Mouse (Mus musculus): ENCODE measurements around the gene Mrm3. TPM values are rescaled to one million over a fixed set of nuclear protein-coding genes. Genes with fewer than 3 reads are reported as not detected.

Mrm3 gene
- total and polyA plus RNA-seq, 3 experiments, result 10.8 to 22.7 (median 13.3) TPM

- peaks cover 6% of the 10 kb centered on the region for H3K36me3 ChIP-seq (replicated peaks)
- no peaks in the 10 kb centered on the region for H3K4me1 ChIP-seq (ENCODE audit: insufficient read depth, low read depth, low read length)
- no peaks in the 10 kb centered on the region for H3K9me3 ChIP-seq (replicated peaks)
- no peak for ATAC-seq (ENCODE audit: extremely low read depth, insufficient number of reproducible peaks, low FRiP score, poor library complexity, severe bottlenecking)
- no peak overlapping the region for H3K4me3 ChIP-seq (ENCODE audit: low read depth, low read length)
- H3K27me3 ChIP-seq (ENCODE audit: insufficient read depth, low read length), result peaks cover 6% of the 10 kb centered on the region; the same call in 1 of the 2 replicates
- DNase-seq (ENCODE audit: low spot score), result no peak
- TF ChIP-seq GATA1 (IDR thresholded peaks at IDR 0.05; ENCODE audit: borderline replicate concordance, low read length) (no peak), GATA2 (IDR thresholded peaks at IDR 0.05; ENCODE audit: borderline replicate concordance, low read depth, low read length) (no peak), POLR2AphosphoS5 (IDR thresholded peaks at IDR 0.05; ENCODE audit: insufficient replicate concordance, low read depth, low read length) (no peak), TAL1 (conservative IDR thresholded peaks at IDR 0.05; ENCODE audit: low read depth, low read length) (no peak), CTCF (IDR thresholded peaks at IDR 0.05; ENCODE audit: low read depth, low read length) (no peak)
Observed at GRCm38 (mm10) chr11:76267550-76267949, 24.0 kb downstream of the Mrm3 start.

- H3K36me3 ChIP-seq (replicated peaks), result peaks cover 9% of the 10 kb centered on the region
- H3K4me3 ChIP-seq (ENCODE audit: low read depth, low read length), result no peak overlapping the region
- no peaks in the 10 kb centered on the region for H3K9me3 ChIP-seq (replicated peaks)
- peaks cover 5% of the 10 kb centered on the region; the same call in 1 of the 2 replicates for H3K27me3 ChIP-seq (ENCODE audit: insufficient read depth, low read length)
- H3K4me1 ChIP-seq (ENCODE audit: insufficient read depth, low read depth, low read length), result no peaks in the 10 kb centered on the region
- ATAC-seq (ENCODE audit: extremely low read depth, insufficient number of reproducible peaks, low FRiP score, poor library complexity, severe bottlenecking), result no peak
- DNase-seq (ENCODE audit: low spot score), result no peak
- no peak for TF ChIP-seq GATA2 (IDR thresholded peaks at IDR 0.05; ENCODE audit: borderline replicate concordance, low read depth, low read length)
- no peak for TF ChIP-seq POLR2AphosphoS5 (IDR thresholded peaks at IDR 0.05; ENCODE audit: insufficient replicate concordance, low read depth, low read length)
- no peak for TF ChIP-seq GATA1 (IDR thresholded peaks at IDR 0.05; ENCODE audit: borderline replicate concordance, low read length)
- TF ChIP-seq TAL1 (conservative IDR thresholded peaks at IDR 0.05; ENCODE audit: low read depth, low read length), result no peak
- TF ChIP-seq CTCF (IDR thresholded peaks at IDR 0.05; ENCODE audit: low read depth, low read length), result no peak
Observed at GRCm38 (mm10) chr11:76268001-76268459, 24.5 kb downstream of the Mrm3 start.

GRCm38 (mm10) chr11:76268521-76269065, 25.1 kb downstream of the Mrm3 start:
- H3K9me3 ChIP-seq (replicated peaks), result no peaks in the 10 kb centered on the region
- peaks cover 5% of the 10 kb centered on the region; the same call in 1 of the 2 replicates for H3K27me3 ChIP-seq (ENCODE audit: insufficient read depth, low read length)
- TF ChIP-seq GATA2 (IDR thresholded peaks at IDR 0.05; ENCODE audit: borderline replicate concordance, low read depth, low read length) (no peak), GATA1 (IDR thresholded peaks at IDR 0.05; ENCODE audit: borderline replicate concordance, low read length) (no peak), POLR2AphosphoS5 (IDR thresholded peaks at IDR 0.05; ENCODE audit: insufficient replicate concordance, low read depth, low read length) (no peak), CTCF (IDR thresholded peaks at IDR 0.05; ENCODE audit: low read depth, low read length) (no peak)
- DNase-seq (ENCODE audit: low spot score), result no peak
- peaks cover 12% of the 10 kb centered on the region for H3K36me3 ChIP-seq (replicated peaks)
- ATAC-seq (ENCODE audit: extremely low read depth, insufficient number of reproducible peaks, low FRiP score, poor library complexity, severe bottlenecking), result no peak
- no peaks in the 10 kb centered on the region for H3K4me1 ChIP-seq (ENCODE audit: insufficient read depth, low read depth, low read length)
- H3K4me3 ChIP-seq (ENCODE audit: low read depth, low read length), result no peak overlapping the region

- Histone ChIP-seq H3K36me3 (replicated peaks) (peaks cover 15% of the 10 kb centered on the region), H3K9me3 (replicated peaks) (no peaks in the 10 kb centered on the region), H3K4me3 (ENCODE audit: low read depth, low read length) (no peak overlapping the region), H3K4me1 (ENCODE audit: insufficient read depth, low read depth, low read length) (no peaks in the 10 kb centered on the region), H3K27me3 (ENCODE audit: insufficient read depth, low read length) (no peaks in the 10 kb centered on the region)
- DNase-seq (ENCODE audit: low spot score) (no peak), ATAC-seq (ENCODE audit: extremely low read depth, insufficient number of reproducible peaks, low FRiP score, poor library complexity, severe bottlenecking) (no peak)
- TF ChIP-seq POLR2AphosphoS5 (IDR thresholded peaks at IDR 0.05; ENCODE audit: insufficient replicate concordance, low read depth, low read length) (no peak), CTCF (IDR thresholded peaks at IDR 0.05; ENCODE audit: low read depth, low read length) (no peak), GATA1 (IDR thresholded peaks at IDR 0.05; ENCODE audit: borderline replicate concordance, low read length) (no peak), GATA2 (IDR thresholded peaks at IDR 0.05; ENCODE audit: borderline replicate concordance, low read depth, low read length) (no peak), TAL1 (conservative IDR thresholded peaks at IDR 0.05; ENCODE audit: low read depth, low read length) (no peak)
Observed at GRCm38 (mm10) chr11:76272440-76272839, 28.9 kb downstream of the Mrm3 start.

GRCm38 (mm10) chr11:76278960-76279852, 35.7 kb downstream of the Mrm3 start:
- H3K4me1 ChIP-seq (ENCODE audit: insufficient read depth, low read depth, low read length), result no peaks in the 10 kb centered on the region
- no peak overlapping the region for H3K4me3 ChIP-seq (ENCODE audit: low read depth, low read length)
- H3K36me3 ChIP-seq (replicated peaks), result no peaks in the 10 kb centered on the region
- no peak for DNase-seq (ENCODE audit: low spot score)
- no peak for TF ChIP-seq GATA2 (IDR thresholded peaks at IDR 0.05; ENCODE audit: borderline replicate concordance, low read depth, low read length)
- TF ChIP-seq CTCF (IDR thresholded peaks at IDR 0.05; ENCODE audit: low read depth, low read length), result no peak
- no peak for TF ChIP-seq TAL1 (conservative IDR thresholded peaks at IDR 0.05; ENCODE audit: low read depth, low read length)
- no peak for TF ChIP-seq GATA1 (IDR thresholded peaks at IDR 0.05; ENCODE audit: borderline replicate concordance, low read length)
- no peaks in the 10 kb centered on the region for H3K9me3 ChIP-seq (replicated peaks)
- peaks cover 10% of the 10 kb centered on the region for H3K27me3 ChIP-seq (ENCODE audit: insufficient read depth, low read length)
- ATAC-seq (ENCODE audit: extremely low read depth, insufficient number of reproducible peaks, low FRiP score, poor library complexity, severe bottlenecking), result no peak

- Histone ChIP-seq H3K27me3 (ENCODE audit: insufficient read depth, low read length) (peaks cover 10% of the 10 kb centered on the region), H3K4me1 (ENCODE audit: insufficient read depth, low read depth, low read length) (no peaks in the 10 kb centered on the region), H3K4me3 (ENCODE audit: low read depth, low read length) (no peak overlapping the region), H3K9me3 (replicated peaks) (no peaks in the 10 kb centered on the region), H3K36me3 (replicated peaks) (no peaks in the 10 kb centered on the region)
- TF ChIP-seq POLR2AphosphoS5 (IDR thresholded peaks at IDR 0.05; ENCODE audit: insufficient replicate concordance, low read depth, low read length) (no peak), GATA1 (IDR thresholded peaks at IDR 0.05; ENCODE audit: borderline replicate concordance, low read length) (no peak), GATA2 (IDR thresholded peaks at IDR 0.05; ENCODE audit: borderline replicate concordance, low read depth, low read length) (no peak), TAL1 (conservative IDR thresholded peaks at IDR 0.05; ENCODE audit: low read depth, low read length) (no peak), CTCF (IDR thresholded peaks at IDR 0.05; ENCODE audit: low read depth, low read length) (no peak)
- ATAC-seq (ENCODE audit: extremely low read depth, insufficient number of reproducible peaks, low FRiP score, poor library complexity, severe bottlenecking), result no peak
- no peak for DNase-seq (ENCODE audit: low spot score)
Observed at GRCm38 (mm10) chr11:76279971-76280370, 36.5 kb downstream of the Mrm3 start.

Data from G1E (cell line).